Mouse (Mus musculus): ENCODE results near the gene Klk7.

Klk7 gene

DNA sequence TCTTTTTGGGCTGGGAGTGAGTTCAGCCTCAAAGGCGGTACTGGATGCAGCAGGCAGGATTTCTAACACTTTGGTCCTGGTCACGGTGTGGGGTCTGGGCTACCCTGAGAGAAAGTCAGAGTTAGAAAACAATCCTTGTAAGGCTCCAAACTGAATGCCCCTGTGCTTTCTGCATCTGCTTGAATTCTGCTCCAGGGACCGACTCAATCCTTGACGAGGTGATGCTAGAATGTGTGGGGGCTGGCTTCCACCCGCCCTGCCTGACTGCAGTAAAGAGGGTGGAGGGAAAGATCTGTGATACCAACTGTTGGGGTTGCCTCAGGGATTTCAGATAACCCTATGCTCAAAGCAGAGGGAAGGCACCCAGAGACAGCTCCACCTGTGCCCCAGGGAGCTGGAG, at the start of gene Klk7:
TSS of gene Klk7 (plus strand) at position 301 of the 400 bp plus-strand sequence.
- DNase-seq, result no peak

DNA sequence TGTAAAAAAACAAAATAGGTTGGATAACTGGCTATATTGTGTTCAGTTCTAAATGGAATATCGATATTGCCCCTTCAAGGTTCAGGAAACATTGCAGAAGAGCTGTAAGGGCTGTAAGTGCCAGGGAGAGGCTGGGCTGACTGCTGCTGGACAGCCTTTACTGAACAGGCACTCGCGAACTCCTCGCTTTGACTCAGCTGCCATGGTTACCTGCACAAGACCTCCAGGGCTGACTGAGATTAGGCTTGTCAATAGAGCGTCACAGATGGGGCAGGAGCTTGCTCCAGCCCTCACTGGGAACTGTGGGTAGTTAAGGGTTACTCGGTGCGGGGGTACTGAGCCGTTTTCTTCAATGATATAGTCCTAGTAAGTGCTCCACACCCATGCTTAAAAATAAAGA, 44.6 kb upstream of the Klk7 start:
- DNase-seq, result no peak

DNA sequence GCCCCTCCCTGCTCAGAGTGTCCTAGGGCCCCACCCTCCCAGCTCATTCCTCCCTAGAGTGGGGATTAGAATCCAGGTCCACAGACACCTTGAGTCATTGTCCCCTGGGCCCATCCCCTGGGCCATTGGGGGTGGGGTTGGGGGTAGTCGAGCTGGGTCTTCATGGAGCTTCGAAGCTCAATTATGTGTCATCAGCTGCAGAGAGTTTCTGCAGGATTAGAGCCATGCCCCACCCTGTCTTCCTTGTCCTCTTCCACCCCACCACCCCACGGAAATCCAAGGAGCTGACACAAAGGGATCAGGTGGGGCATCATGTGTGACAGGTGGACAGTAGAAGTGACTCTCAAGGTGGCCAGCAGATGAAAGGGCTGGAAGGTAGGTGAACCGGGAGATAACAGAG, 42.5 kb upstream of the Klk7 start, which contains the start of gene Klk12:
TSS of gene Klk12 (plus strand) at position 301 of the 400 bp plus-strand sequence.
- DNase-seq, result no peak

DNA sequence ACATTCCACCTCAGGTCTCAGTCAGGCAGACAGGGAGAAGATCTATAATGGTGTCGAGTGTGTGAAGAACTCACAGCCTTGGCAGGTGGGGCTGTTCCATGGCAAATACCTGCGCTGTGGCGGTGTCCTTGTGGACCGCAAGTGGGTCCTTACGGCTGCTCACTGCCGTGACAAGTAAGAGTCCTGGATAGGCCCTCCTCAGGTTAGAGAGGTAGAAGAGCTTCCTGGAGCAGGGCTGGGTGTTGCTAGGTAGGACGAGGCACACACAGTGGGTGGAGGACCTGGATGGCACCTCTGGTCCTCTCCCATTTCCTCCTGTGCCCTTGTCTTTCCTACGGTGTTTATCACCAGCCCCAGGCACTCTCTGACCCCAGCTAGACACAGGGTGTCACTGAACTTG, 41.5 kb upstream of the Klk7 start:
- DNase-seq, result no peak

DNA sequence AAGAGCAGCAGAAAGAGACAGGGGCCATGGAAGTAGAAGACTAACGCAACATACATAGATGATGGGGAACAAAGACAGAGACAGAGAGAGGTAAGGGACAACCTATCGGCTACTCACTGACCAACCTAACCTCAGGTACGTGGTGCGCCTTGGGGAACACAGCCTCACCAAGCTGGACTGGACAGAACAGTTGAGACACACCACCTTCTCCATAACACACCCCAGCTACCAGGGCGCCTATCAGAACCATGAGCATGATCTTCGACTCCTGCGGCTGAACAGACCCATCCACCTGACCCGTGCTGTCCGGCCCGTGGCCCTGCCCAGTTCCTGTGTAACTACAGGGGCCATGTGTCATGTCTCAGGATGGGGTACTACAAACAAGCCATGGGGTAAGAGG, 40.4 kb upstream of the Klk7 start:
- no peak for DNase-seq

DNA sequence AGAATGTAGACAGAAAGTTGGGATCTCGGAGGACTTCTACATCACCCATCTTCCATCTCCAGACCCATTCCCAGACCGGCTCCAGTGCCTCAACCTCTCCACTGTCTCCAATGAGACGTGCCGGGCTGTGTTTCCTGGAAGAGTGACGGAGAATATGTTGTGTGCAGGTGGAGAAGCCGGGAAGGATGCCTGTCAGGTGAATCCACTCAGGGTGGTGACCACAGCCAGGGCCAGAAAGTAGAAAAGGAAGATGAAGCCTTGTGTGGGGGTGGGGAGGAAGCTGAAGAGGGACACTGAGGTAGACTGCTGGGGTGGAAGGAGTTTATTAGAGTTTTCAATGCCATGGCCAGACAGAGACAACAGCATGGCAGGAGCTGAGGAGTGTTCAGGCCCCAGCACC, 39.2 kb upstream of the Klk7 start:
- DNase-seq, result no peak

DNA sequence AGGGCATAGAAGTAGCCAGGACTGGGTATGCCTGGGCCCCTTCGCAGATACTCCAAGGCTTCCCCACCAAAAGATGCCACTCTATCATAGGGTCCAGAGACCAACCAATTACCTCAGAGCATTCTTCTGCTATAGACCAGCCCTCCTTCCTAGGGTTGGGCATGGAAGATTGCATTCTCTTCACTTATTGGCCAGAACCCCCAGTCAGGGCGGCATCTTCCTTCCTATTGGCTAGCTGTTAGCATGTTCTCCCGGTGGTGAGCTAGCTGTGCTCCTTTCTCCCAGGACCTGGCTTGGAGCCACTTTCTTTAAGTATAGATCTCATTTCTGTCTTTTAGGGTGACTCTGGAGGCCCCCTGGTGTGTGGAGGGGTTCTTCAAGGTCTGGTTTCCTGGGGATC, 38.2 kb upstream of the Klk7 start:
- DNase-seq, result no peak

DNA sequence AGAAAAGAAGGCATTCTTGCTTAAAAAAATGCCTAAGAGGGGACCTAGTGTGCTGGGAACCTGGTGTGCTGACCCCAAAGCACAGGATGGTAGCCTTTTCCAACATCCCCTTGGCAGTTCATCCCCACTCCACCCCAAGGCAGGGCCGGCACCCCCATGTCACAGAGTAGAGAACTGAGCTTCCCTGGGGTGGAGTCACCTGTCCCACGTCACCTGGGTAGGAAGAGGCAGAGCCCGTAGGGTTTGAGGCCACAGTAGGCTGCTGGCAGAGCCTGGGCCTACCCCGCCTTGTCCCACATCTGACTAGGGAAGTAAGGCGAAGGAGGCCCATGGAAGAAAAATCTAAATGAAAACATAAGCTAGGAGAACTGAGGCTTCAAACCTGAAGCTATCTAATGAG, 36.7 kb upstream of the Klk7 start, which contains the start of gene Klk11:
TSS of gene Klk11 (plus strand) at position 241 of the 400 bp plus-strand sequence.
- DNase-seq, result no peak

DNA sequence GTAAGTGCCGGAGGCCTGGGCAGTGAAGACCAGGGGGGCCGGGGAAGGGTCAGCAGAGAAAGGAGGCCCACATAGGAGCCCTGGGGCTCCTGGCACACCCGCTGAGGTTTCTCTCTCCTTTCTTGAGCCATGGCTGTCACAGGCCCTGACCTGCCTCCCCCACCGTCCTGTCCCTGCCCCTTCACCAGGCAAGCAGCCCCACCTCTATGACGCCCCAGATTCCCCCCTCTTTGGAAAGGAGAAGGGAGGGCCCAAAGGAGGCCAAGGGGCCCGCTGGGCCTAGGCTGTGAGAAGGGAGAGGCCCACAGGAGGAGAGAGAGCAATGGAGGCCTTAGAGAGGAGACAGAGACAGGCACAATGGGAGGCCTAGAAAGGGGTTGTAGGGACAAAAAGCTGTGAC, 36.3 kb upstream of the Klk7 start:
- DNase-seq, result no peak

DNA sequence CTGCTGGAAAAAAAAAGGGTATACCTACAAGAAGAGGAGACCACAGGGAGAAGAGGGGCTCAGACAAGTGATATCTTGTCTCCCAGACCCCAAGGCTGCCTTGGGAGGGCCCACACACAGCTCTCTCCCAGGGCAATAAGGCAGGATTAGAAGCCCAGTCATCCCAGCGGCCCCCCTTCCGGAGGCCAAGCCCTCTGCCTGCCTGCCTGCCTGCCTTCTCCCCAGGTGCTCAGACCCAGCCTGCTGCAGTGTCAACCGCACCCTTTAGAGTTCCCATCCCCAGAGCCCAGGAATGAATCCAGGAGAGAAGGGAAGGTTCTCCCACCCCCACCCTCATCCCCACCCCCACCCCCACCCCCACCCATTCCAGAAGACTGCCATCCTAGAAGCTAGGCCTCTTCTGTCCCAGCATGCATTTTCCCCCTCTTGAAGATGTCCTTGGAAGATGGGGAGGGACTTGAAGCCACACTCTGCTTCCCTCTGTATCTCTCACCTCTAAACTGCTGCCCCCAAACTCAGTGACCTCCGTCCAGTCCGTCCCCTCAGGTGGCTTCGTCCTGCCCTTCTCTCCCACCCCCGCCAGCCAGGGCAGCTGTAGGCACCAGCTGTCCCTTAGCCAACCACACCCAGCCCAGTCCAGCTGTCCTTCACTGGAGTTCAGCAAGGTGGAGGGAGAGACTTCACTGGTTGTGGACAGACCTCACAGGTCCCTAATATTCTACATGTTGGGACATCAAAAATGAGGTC, 35.6 kb upstream of the Klk7 start:
- DNase-seq, result no peak

DNA sequence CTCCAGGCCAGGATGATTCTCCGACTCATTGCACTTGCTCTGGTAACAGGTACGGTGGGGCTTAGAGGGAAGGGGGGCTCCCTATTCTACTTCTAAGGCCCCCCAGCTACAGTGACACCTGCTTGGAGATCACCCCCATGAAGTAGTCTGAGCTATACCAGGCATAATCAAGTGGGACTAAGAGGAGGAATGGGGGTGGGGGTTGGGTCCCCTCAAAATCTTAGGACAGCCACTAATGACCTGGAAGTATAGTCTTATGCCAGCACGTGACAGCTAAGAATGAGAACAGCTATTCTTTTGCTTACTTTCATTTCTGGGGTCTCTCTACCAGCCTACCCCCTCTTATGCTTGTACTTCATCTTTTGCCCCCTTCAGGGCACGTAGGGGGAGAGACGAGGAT, 34.6 kb upstream of the Klk7 start:
- DNase-seq, result no peak

DNA sequence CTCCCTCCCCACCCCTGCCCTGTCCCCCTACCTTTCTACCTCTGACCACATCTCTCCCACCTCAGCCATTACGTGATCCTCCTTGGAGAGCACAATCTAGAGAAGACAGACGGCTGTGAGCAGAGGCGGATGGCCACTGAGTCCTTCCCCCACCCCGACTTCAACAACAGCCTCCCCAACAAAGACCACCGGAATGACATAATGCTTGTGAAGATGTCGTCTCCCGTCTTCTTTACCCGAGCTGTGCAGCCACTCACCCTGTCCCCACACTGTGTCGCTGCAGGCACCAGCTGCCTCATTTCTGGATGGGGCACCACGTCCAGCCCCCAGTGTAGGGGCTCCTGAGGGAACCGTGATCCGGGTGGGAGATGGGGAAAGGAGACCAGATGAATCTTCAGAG, 33.7 kb upstream of the Klk7 start:
- DNase-seq, result no peak

DNA sequence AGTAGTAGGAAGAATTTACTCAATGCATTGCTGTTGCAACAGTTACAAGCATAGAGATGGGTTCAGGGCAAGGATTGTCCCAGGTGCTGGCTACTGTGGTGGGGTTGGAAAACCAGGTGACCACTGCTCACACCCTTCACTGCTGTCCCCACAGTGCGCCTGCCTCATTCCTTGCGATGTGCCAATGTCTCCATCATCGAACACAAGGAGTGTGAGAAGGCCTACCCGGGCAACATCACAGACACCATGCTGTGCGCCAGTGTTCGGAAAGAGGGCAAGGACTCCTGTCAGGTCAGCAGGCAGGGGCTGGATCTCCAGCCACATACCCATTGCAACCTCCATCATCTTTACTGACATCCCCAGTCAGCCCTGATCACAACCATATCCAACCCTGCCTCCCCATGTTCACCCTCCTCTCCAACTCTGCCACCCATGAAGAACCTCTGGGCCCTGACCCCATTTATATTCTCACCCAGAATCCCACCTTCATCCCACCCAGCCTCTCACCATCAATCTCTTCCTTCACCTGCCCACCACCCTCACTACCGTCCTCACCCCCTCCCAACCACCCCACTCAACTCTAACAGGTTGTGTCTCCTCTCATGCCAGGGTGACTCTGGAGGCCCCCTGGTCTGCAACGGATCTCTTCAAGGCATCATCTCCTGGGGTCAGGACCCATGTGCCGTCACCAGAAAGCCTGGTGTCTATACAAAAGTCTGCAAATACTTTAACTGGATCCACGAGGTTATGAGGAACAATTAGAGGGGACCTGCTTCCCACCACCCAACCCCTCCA, 32.7 kb upstream of the Klk7 start:
- no peak for DNase-seq

DNA sequence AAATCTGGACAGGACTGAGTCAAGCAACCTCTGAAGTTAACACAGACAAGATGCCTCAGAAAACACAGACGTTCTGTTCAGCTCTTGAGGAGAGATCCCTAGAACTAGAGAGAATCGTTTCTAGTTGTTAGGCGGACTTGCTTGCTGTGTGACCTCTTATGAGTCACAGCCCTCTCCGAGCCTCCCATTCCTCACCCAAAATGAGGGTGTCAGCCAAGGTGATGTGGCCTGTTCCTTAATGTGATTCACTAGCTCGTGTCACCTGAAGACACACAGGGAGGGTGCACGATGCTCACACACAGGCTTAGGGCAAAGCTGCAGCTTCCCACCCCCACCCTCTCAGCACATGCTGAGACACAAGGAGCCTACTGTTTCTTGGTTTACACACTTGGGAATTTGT, 30.9 kb upstream of the Klk7 start:
- DNase-seq, result no peak

DNA sequence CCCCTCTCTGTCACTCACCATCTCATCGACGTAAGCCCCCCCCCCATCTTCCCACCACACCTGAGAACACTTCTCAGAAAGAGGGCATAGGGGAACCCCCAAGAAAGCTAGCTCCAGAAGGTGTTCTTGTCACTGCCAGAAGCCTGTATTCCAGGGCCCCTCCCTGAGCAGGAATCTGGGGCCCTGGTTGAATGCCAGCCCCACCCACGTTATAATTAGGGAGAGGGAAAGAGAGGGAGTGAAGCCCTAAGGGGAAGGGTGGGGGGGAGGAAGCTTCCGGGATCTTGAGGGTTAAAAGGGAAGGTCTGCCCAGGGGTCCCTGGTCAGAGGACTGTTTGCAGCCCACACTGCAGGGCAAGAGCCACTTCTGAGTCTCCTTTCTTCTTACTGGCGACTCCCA, 30.3 kb upstream of the Klk7 start, which contains the start of gene Klk10:
TSS of gene Klk10 (plus strand) at position 290 of the 400 bp plus-strand sequence.
- no peak for DNase-seq

DNA sequence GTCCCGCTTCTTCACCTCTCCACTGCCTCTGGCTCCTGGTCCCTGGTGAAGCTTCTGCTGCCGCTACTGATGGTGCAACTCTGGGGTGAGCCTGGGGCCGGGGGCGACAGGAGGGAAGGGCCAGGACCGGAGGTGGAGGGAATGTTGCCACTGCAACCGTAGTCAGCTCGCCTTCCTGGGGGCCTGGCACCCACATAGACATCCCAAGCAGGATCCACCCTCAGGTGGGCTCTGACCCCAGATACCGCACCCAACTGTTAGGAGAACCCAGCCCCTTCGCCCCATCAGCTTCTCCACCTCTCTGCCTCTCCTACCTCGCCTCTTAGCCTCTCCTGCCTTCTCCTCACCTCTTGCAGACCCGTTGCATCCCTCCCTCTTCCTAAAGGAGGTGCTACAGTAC, 29.6 kb upstream of the Klk7 start:
- no peak for DNase-seq

DNA sequence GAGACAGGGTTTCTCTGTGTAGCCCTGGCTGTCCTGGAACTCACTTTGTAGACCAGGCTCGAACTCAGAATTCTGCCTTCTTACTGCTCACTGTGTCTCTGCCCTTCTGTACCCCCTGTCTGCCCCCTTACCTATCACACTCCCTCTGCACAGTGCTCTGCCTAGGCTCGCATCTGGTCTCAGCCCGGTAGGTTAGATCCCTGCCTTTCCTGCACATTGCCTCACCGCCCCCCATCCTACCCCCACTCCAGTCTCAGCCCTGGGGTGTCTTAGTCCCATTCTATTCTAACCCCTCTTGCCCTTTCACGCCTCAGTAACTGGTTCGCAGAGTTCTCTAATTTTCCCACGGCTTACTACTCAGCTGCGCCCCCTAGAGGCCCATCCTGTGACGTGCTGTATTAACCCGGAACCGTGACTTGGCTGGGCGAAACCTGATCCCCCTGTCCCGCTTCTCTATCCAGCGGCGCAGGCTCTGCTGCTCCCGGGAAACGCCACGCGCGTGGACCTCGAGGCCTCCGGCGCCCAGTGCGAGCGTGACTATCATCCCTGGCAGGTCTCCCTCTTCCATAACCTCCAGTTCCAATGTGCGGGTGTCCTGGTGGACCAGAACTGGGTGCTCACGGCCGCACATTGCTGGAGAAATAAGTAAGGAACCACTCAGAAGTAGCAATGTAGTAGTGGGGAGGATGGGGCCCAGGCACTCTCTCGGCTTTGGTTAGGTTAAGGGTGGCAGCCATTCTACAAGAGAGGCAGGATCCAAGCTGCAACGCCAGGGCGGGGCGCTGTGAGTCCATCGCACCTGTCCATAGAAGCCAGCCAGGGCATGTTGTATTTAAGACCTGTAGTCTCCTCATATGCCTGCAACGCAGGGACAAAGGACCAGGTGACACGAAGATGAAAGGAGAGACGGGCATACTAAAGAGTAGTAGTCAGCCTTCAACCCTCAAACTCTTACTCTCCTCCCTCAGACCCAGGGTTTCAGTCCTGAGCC, 28.5 kb upstream of the Klk7 start:
- peak; percentile 84 for DNase-seq

DNA sequence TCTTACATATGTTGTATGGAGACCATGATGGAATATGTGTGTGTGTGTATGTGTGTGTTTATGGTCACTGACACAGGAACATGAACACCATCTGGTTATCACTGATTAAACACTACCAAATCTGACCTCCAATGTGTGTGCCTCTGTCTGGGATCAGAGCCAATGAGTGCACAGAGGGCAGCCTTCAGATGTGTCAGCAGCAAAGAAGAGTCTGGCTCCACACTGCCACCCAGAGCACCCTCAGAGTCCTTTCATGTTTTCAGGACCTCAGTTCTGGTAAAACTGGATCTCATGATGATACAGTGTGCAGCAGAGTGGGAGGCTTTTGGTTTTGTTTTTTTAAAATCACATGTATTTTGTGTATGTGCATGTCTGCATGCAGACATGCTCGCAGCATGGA, 25.8 kb upstream of the Klk7 start:
- peak; percentile 28 for DNase-seq

DNA sequence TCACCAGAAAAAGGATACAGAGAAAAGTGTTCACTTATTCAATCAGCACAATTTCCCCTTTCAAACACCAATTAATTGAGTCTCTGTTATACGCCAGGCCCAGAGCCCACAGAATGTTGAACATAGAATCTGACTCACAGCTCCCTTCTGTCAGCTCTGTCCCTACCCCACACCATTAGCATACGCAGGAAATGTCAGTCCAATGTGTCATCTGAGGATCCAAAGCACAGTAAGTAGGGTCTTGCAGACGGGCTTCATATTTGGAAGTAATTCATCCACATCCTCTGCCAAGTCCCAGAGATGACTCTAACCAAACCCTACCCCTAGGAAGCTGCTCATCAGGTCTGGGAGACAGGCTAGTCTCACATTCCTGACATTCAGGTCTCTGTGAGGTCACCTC, 23.0 kb upstream of the Klk7 start:
- DNase-seq, result no peak

DNA sequence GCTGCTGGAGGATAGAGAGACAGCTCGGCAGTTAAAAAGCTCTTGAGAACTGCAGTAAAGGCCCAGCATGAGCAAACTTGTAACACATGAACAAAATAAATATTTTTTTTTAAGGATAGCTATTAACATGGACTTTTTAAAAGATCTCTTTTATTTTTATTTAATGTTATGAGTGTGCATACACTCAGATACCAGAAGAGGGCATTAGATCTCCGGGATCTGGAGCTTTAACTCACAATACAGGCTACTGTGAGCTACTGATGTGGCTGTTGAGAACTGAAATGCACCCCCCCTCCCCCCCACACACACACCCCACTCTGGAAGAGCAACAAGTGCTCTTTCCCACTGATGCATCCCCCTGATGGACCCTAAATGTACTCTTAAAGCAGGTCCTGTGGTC, 21.8 kb upstream of the Klk7 start:
- DNase-seq, result no peak

DNA sequence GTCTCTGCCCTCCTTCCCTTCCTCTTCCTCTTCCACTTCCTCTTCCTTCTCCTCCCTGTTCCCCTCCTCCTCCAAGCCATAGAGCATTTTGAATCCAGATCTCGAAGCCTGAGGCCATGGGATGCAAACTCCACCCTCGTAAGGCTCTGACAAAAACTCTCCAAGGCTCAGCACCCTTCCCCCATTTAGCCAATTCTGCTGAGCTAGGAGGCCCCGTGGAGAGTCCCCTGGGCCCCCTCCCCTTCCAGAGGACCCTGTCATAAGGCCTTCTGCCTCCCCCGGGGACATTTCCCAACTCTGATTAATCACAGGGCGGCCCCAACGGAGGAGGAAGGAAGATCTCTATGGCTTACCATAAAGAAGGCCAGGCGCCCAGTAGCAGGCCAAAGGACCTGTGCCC, 19.5 kb upstream of the Klk7 start, which contains the start of gene Klk9:
TSS of gene Klk9 (plus strand) at position 301 of the 400 bp plus-strand sequence.
- no peak for DNase-seq

DNA sequence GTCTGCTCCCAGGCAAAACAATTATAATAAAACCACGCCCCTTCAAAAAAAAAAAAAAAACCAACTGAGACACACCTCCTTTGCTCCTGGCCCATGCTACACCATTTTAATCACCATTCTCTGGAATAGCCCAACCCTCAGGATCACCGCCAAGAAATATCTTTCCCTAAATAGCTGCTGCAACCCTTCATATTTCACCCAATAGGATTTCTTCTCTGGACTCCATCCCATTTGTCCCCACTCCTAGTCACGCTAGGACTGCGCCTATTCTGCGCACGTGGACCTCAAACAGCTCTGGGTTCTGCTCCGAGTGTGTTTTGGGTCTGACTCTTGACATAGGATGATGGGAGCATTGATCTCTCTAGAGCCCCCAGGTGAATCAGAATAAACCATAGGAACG, 14.7 kb upstream of the Klk7 start:
- DNase-seq, result no peak

DNA sequence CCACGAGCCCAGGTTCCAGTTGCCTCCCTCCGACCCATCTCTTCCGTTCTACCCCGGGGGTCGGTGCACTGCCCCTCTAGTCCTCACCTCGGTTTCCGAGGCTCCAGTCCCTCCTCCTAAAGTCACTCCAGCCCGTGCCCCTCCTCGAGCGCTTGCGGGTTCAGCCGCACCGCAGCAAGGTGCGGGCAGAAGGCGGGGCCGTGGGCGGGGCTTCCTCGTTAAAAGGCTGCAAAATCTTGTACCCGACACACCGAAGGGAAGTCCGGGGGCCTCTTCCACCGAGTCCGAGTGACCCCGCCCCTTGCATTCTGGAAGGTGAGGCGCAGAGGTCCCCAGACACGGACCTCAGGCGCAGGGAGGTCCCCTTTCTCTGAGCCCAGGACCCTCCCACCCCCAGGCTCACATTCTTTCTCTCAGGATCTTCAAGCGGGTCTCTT, 13.7 kb upstream of the Klk7 start, which contains the start of gene Klk8:
TSS of gene Klk8 (plus strand) at position 245 of the 437 bp plus-strand sequence.
- DNase-seq, result peak; percentile 45

All from lung, postnatal 10 days (tissue).